Mouse (Mus musculus): ENCODE data around the gene 2410131K14Rik.

The 2410131K14Rik gene

GRCm38 (mm10) chr5:118244606-118245443 lies at the start of gene 2410131K14Rik, which contains the start of gene Rnft2:
TSS of gene 2410131K14Rik (plus strand) at chr5:118245227.
TSS of gene Rnft2 (minus strand) at chr5:118245116.
- in situ Hi-C loops (cut with MboI; ENCODE audit: low sequenced_read_pairs) = no loop called here

- in situ Hi-C loops (cut with MboI; ENCODE audit: low sequenced_read_pairs) = no loop called here
These were observed 47.6 kb upstream of the 2410131K14Rik start for GRCm38 (mm10) chr5:118197421-118197820.

DNA sequence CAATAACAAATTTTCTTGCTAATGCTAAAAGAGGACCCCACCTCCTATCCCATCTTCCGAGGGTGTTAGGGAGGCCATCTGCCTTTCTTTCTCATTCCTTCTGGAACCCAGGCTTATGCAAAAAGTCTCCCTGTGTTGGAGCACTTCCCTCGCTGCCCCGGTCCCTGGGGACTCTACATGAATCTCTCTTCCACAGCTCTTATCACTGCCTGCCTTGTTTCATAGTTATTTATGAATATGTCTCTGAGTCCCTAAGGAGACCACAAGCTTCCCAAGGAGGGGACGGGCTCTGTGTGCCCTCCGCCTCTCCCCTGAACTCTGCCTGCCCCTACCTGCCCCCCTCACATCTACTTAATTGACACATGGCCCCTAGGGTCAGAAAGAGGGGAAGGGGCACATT lies 45.4 kb upstream of the 2410131K14Rik start:
- in situ Hi-C loops (cut with MboI; ENCODE audit: low sequenced_read_pairs) = no loop called here

DNA sequence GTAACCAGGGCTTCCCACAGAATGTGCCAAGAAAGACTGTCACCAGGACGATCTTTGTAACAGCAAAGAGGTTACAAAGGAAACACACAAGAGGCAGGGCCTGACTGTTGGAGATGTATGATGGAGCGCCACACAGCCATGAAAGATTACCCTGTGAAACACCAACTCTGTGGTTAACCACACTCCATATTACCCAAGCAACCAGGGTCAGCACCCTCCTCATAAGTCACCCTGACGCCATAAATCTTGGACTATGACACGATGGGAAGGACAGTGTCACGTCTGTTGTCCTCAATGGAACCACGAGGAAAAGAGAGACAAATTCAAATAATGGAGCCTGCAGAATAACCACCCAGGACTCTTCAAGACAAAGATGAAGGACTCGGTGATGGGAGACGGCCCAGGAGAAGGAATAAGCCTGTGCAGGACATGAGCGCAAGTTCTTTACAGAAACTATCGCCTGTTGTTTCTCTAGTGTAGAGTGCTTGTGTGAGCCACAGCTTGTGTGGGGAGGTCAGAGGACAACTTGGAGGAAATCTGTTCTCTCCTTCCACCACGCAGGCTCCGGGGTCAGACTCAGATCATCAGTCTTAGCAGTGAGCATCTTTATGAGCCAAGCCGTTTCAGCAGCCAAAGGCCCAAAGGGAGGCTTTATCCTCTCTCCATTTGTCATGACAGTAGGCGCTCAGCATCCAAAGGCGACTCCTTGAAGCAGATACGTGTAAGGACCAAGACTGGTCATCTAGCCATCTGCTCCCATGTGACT lies 40.2 kb upstream of the 2410131K14Rik start:
- in situ Hi-C loops (cut with MboI; ENCODE audit: low sequenced_read_pairs) = no loop called here

- in situ Hi-C loops (cut with MboI; ENCODE audit: low sequenced_read_pairs) = no loop called here
These were observed 39.2 kb upstream of the 2410131K14Rik start for GRCm38 (mm10) chr5:118205852-118206251.

- in situ Hi-C loops (cut with MboI; ENCODE audit: low sequenced_read_pairs) = no loop called here
These were observed 31.0 kb upstream of the 2410131K14Rik start for GRCm38 (mm10) chr5:118214012-118214411.

DNA sequence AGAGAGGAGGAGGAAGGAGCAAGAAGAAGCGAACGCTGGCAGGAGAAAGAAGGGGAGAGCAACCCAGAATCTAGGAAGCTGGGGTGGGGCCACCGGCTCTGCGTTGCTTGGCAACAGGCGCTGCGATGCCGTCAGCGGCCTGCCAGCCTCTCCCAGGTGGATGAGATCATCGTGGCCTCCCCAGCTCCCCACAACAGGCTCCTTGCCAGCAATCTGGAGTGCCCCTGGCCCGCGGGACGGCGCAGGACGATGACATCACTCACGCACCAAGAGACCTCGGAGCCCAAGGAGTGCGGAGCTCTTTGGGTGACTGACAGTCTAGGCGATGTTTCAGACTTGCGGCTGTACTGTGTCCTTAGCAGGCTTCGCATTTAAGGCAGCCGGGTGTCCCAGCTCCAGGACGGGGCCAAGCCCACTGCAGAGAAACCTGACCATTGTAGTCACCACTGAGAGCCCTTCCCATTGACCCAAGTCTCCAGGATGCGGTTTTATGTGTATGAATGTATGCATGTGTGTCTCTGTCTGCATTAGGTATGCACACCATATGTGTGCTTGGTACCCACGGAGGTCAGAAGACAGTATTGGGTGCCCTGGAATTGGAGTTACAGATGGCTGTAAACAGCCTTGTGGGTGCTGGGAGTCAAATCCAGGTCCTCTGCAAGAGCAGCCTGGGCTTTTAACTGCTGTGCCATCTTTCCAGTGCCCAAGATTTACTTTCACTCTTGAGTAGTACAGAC lies 30.4 kb upstream of the 2410131K14Rik start:
- in situ Hi-C loops (cut with MboI; ENCODE audit: low sequenced_read_pairs) = no loop called here

DNA sequence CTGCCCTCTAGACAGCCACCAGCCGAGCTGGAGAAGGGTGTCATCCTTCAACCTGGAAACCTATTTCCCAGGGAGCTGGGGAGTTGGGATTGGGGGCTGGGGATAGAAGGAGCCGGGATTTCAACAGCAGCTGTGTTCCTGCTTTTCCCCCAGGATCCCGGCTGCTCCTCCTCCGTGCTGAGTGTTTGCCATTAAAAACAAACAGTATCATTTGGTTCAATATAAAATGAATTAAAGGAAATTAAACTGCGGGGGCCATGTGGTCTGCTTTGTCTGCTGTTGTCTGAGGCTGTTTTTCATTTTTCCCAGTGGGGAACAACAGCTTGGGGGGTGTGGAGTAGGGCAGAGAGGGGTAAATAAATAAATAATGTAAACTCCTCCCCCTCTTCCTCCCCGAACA lies 27.6 kb upstream of the 2410131K14Rik start:
- in situ Hi-C loops (cut with MboI; ENCODE audit: low sequenced_read_pairs) = no loop called here

DNA sequence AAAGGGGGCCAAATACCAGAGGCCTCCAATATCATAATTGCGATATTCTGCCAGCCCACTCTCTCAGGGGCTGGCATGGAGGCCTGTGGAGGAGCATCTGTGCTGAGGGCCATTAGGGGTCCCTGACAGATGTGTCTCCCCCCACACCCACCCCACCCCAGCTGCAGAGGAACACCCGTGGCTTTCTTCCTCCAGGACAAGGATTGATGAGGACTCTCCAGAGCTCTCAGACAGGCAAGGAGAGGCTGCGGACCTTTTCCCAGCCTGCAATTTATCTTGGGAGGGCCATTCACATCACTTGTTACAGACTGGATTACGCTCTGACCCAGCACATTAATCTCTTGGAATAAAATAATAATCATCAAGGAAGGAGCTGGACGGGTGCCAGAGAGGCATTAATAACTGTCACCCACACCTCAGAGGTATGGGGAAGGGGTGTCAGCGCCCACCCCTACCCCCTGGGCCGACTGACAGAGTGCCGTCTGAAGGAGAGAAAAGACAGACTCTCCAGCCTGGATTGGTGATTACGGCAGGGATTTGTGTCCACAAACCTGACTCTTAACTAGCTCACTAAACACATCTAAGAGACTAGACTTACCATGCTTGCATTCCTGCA lies 21.8 kb upstream of the 2410131K14Rik start:
- in situ Hi-C loops (cut with MboI; ENCODE audit: low sequenced_read_pairs) = no loop called here

GRCm38 (mm10) chr5:118230071-118230611 lies 14.9 kb upstream of the 2410131K14Rik start:
- in situ Hi-C loops (cut with MboI; ENCODE audit: low sequenced_read_pairs) = no loop called here

DNA sequence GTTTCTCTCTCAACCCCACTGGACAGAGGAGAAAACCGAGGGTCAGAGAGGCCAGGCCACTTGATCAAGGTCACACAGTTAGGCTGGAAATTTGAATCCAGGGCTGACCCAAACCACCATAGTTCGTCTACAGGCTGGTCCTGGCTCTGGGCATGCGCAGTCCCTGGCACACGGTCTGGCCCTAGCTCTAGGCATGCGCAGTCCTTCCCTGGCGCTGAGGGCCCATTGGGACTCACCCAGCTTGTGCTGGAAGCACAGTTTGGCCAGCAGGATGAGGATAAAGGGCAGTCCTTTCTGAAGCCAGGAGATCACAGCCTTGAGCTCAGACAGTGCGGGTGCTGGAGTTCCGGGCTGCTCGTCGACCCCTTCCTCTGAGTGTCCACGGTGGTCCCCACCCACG lies 8.1 kb upstream of the 2410131K14Rik start:
- in situ Hi-C loops (cut with MboI; ENCODE audit: low sequenced_read_pairs) = no loop called here

GRCm38 (mm10) chr5:118239671-118240070 lies 5.4 kb upstream of the 2410131K14Rik start:
- in situ Hi-C loops (cut with MboI; ENCODE audit: low sequenced_read_pairs) = no loop called here

DNA sequence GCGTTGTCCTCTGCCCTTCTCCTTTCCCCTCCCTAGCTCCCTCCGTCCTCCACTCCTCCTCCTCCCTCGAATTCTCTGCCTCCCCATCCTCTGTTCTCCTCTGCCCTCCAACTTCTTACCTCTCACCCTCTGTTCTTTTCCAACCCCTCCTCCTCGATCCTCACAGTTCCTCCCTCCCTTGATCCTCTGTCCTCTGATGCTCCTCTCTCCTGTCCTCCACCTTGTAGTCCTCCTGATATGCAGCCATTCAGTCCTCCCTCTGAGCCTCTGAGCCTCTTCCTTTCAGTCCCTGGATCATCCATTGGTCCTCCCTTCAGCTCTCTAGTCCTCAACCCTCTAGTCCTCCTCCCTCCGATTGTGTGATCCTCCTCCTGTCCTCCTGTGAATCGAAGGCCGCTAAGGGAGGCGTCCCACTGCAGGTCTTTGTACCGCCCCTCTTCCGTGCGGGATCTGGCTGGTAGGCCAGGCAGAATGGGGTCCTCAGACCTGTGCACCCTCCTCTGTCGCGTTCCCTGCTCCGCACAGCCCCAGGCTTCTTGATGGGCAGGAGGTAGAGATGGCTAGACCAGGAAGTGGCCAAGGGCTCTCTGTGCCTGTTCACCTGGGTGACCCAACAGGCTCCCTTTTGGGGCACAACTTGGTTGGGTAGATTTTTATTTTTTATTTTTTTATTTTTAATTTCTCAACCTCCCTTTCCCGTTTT lies 730 bp downstream of the 2410131K14Rik start:
- in situ Hi-C loops (cut with MboI; ENCODE audit: low sequenced_read_pairs) = no loop called here

GRCm38 (mm10) chr5:118247378-118247777 lies 2.4 kb downstream of the 2410131K14Rik start:
- in situ Hi-C loops (cut with MboI; ENCODE audit: low sequenced_read_pairs) = no loop called here

- in situ Hi-C loops (cut with MboI; ENCODE audit: low sequenced_read_pairs) = loop anchor here (25.0 kb wide), 2 partner anchors 486 to 1861 kb away; partner anchors contain the start of gene Rbm19
These were observed 6.0 kb downstream of the 2410131K14Rik start for GRCm38 (mm10) chr5:118250987-118251386.

DNA sequence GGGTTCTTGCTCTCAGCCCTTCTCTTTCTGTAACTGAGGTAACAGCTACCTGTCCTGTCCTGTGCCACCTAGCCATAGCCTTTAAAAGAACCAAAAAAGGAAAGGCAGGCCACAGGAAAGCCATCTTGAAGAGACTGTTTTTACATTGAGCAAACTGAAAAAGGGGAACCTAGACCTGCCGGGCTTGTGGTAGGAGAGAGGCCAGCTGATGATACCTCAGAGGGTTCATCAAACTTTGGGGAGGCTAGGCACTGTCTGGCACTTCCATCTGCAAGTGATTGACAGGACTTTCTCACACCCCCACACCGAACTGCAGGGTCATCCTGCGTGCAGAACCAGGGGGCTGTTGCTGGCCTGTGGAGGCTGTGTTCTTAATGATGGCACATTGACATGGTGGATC lies 8.5 kb downstream of the 2410131K14Rik start:
- in situ Hi-C loops (cut with MboI; ENCODE audit: low sequenced_read_pairs) = loop anchor here (25.0 kb wide), 2 partner anchors 484 to 1859 kb away; partner anchors contain the start of gene Rbm19

DNA sequence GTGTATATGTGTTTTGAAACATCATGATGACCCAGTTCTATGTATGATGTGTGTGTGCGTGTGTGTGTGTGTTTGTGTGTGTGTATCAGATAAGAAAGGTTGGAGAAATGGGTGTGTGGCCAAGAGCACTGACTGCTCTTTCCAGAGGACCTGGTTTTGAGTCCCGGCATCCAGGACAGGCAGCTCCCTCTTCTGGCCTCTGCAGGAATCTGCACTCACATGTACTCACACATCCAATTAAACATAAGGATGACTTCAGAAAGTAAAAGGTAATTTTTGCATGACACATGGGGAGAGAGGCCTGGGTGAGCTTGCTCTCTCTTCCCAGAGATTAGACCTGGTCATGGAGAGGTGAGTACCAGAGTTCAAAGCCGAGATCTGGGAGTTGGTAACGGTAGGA lies 12.0 kb downstream of the 2410131K14Rik start:
- in situ Hi-C loops (cut with MboI; ENCODE audit: low sequenced_read_pairs) = loop anchor here (25.0 kb wide), 2 partner anchors 480 to 1855 kb away; partner anchors contain the start of gene Rbm19

GRCm38 (mm10) chr5:118259152-118259551 lies 14.1 kb downstream of the 2410131K14Rik start:
- in situ Hi-C loops (cut with MboI; ENCODE audit: low sequenced_read_pairs) = loop anchor here (25.0 kb wide), 2 partner anchors 478 to 1853 kb away; partner anchors contain the start of gene Rbm19

DNA sequence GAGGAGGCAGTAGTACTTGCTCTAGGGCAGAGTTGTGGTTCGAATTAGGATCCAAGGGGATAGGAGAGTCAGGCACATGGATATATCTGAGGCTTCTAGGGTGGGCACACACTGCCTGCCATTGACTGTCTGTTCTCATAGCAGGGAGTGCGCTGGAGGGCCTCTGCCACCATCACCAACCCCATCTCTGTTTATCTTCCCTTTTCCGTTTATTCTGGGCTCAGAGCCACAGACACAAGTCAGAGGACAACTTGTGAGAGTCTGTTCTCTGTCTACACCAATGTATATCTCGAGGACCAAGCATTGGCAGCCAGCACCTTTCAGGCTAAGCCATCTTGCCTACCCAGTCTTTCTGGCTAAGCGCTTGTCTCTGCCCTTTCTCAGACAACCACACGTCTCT lies 14.6 kb downstream of the 2410131K14Rik start:
- in situ Hi-C loops (cut with MboI; ENCODE audit: low sequenced_read_pairs) = loop anchor here (25.0 kb wide), 2 partner anchors 478 to 1853 kb away; partner anchors contain the start of gene Rbm19

All from CH12F3 (cell line).